Mouse (Mus musculus): Measurements from ENCODE around the gene Fkbp1b.
"Not testable (repeated sequence)": the region's sequence is repeated elsewhere in the genome, so short reads cannot be mapped to it uniquely, and the experiment has no call there.

The Fkbp1b gene

GRCm38 (mm10) chr12:4842890-4843597 lies 1.7 kb upstream of the Fkbp1b start, which contains the start of gene Wdcp:
Gene Wdcp, plus strand, starts transcription at chr12:4843303.
- DNase-seq = peak; percentile 91

GRCm38 (mm10) chr12:4842456-4842855 lies 1.1 kb upstream of the Fkbp1b start:
- no peak for DNase-seq

DNA sequence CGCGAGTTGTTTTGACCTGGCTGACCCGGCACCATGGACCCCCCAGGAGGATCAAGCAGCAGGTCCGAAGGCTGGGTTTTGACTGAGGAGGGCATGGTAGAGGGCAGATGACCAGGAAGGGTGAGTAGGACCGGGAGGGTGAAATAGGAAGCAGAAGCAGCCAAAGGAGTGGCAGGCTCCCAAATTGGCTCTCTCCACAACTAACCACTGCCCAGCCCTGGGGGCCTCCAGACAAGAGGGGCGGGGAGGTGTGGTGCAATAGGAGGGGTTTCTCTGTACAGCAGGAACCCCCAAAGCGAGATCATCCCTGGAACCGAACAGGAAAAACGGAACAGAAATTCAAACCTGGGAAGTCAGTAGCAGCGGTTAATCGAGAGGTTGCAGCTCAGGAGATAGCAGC lies 650 bp downstream of the Fkbp1b start:
- DNase-seq = no peak

DNA sequence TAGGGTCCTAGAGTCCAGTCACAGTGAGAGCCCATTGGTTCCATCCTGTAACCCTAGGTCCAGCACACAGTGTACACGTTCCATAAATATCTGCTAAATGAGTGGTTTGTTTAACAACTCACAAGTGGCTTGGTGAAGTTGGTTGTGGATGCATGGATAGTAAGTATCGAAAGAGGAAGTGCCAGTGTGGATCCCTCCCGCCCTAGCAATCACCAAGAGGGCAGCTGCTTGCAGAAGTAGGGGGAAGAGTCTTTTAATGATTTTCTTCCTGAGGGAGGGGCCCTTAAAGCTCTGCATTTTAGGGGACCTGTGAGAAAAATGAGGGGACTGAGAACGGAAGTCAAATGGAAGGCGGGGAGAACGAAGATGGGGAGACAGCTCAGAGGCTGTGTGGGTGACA lies 1.4 kb downstream of the Fkbp1b start:
- DNase-seq = no peak

- DNase-seq = no peak
Observed at GRCm38 (mm10) chr12:4836959-4837358, 4.4 kb downstream of the Fkbp1b start.

DNA sequence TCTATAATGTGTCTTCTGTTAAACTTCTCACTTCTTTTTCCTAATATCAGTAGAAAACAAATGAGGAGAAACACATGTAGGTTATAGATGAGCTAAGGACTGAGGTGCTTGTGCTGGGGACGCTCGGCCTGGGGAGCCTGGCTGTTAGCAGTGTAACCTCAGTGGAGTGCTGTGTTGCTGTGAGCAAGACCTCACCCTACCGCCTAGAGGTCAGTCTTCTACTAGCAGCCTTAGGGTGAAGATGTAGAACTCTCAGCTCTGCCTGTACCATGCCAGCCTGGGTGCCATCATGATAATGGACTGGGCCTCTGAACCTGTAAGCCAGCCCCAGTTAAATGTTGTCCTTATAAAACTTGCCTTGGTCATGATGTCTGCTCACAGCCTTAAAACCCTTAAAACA lies 14.1 kb downstream of the Fkbp1b start:
- no peak for DNase-seq

- peak; percentile 99 for DNase-seq
Observed at GRCm38 (mm10) chr12:4817361-4818101, 23.9 kb downstream of the Fkbp1b start, which contains the start of gene Sf3b6. Gene Sf3b6, plus strand, starts transcription at chr12:4817544.

DNA sequence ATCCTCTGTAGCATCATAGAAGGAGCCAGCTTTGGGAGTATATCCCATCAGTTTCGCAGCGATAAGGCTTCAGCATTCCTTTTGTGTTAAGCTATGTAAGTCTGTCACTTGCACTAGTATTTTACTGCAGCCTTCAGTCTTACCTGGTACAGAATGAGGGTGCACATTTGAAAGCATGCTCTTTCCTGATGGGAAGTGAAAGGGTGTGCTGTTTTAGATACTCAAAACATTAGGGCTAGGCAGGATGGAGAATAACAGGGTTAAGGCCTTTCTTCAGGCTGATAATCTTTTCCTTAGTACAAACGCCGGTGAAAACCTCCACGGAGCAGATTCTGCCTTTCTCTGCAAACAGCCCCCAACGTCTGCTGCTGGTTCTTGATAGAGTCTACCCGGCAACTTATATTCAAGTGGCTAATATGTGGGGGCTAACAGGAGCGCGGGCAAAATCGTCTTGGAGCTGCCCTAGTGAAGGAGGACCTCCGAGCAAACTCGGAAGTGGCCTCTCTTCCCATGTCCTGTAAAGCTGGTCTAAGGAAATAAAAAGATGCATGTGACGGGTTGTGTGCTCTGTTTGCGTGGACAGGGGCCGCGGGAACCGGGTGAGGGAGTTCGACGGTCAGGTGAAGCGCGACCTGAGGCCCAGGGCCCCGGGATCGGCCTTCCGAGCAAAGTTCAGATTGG lies 24.6 kb downstream of the Fkbp1b start:
- no peak for DNase-seq

GRCm38 (mm10) chr12:4813636-4814035 lies 27.8 kb downstream of the Fkbp1b start:
- DNase-seq = no peak

DNA sequence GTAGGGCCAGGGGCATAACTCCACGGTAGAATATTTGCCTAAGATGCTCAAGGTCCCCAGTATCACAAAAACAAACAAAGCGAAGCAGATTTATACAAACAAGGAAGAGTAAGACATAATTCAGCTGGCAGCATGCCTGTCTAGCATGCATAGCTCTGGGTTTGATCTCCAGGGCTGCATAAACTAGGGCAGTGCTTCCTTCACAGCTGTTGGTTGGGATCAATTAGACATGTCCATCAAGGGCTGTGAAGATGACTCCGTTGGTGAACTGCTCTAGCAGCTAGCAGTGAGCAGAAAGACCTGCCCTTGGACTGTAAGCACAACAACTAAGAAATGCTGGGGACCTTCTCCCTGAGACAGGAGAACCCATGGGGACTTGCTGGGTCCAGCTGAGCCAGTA lies 29.7 kb downstream of the Fkbp1b start:
- no peak for DNase-seq

DNA sequence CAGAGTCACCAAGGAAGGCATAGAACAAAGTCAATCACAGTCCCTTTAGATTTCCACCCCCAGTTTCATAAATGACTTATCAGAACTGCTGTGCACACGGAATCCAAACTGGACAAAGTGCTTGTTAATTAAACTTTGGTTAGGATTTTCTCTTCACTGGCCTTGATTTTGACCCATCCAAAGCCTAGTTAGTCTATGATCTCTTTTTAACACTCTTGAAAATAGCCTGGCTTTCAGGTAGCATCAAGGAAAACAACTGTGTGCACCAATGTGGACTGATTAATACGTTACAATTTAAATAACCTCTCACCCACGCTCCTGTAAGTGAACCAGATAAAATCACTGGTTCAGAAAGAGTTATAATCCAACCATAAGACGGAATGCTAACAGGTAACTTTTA lies 30.4 kb downstream of the Fkbp1b start:
- DNase-seq = no peak

GRCm38 (mm10) chr12:4797471-4797870 lies 43.9 kb downstream of the Fkbp1b start:
- not testable (repeated sequence) for DNase-seq

DNA sequence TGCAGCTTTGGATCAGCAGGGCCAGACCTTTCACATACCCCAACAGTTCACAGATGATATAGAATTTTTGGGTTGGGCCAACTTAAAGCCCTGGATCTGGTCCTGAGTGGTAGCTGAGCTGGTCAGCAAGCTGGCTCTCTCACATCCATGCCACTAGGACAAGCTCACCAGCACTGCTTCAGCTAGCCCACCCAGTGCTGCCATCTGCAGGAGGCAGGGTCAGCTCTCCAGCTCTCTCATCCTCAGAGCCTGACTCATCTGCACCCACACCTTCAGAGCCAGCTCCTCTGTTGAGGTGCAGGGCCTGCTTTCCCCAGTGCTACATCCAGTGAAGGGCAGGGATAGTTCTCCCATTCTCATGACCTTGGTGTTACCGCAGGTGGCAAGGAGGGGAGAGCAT lies 47.7 kb downstream of the Fkbp1b start:
- no peak for DNase-seq

- not testable (repeated sequence) for DNase-seq
Observed at GRCm38 (mm10) chr12:4788128-4788527, 53.3 kb downstream of the Fkbp1b start.

DNA sequence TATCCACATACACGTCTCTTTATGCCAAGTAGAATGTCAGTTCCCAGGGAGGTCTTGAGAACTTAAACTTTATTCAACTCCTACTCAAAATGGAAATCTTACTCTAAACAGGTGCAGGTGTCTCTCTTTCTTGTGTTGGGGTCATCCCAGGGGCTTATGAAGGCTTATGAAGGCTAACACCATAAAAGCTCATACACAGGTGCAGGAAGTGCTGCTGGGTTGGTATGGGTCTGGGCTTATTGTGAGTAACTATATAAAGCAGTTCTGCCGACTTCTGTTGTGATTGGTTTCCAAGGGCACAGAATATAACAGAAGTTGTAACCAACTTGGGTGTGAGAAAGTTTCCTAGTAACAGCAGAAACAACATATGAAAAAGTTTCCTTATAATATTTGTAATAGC lies 56.9 kb downstream of the Fkbp1b start:
- no peak for DNase-seq

GRCm38 (mm10) chr12:4783598-4783997 lies 57.8 kb downstream of the Fkbp1b start:
- DNase-seq = peak; percentile 22

Measured in kidney, adult 18-20 months (tissue).